Mouse (Mus musculus): ENCODE measurements around the gene H1f0. TPM values are rescaled to one million over a fixed set of nuclear protein-coding genes. Genes with fewer than 3 reads are reported as not detected.

The H1f0 gene
- polyA plus RNA-seq, 1 experiment = 111 TPM

DNA sequence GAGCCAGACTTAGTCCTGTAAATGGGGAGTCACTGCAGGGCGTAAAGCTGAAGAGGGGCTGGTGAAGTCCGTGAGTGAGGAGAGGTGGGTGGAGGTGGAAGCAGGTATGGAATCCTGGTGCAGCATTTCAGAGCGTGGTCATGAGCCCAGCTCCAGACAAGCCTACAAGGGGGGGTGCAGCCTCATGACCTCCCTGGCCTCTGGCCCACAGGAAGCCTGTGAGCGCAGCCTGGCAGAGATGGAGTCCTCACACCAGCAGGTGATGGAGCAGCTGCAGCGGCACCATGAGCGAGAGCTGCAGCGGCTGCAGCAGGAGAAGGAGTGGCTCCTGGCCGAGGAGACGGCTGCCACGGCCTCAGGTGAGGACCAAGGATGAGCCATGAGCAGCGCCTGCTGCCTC is 28.7 kb upstream of the H1f0 start:
- Histone ChIP-seq H3K36me3 (ENCODE audit: control insufficient read depth, insufficient read depth) (peaks cover 33% of the 10 kb centered on the region), H3K79me3 (ENCODE audit: low read depth) (no peaks in the 10 kb centered on the region), H3ac (ENCODE audit: control insufficient read depth, insufficient read length, low read depth) (no peak overlapping the region), H3K27me3 (ENCODE audit: control insufficient read depth, insufficient read depth, insufficient read length) (no peaks in the 10 kb centered on the region), H3K4me3 (ENCODE audit: insufficient read depth, poor library complexity, severe bottlenecking) (no peak overlapping the region), H3K79me2 (ENCODE audit: control insufficient read depth, insufficient read depth) (no peaks in the 10 kb centered on the region)
- TF ChIP-seq CTCF (IDR thresholded peaks at IDR 0.05; ENCODE audit: control insufficient read depth, insufficient read depth, insufficient read length) (no peak), FOSL1 (IDR thresholded peaks at IDR 0.05; ENCODE audit: insufficient read depth, low read length, poor library complexity, severe bottlenecking) (no peak), MYOD1 (IDR thresholded peaks at IDR 0.05; ENCODE audit: control insufficient read depth, insufficient read length, low read depth) (no peak), USF1 (IDR thresholded peaks at IDR 0.05; ENCODE audit: low read depth) (no peak), MAX (IDR thresholded peaks at IDR 0.05) (no peak), CEBPB (IDR thresholded peaks at IDR 0.05; ENCODE audit: low read depth) (no peak), MYOG (IDR thresholded peaks at IDR 0.05; ENCODE audit: control insufficient read depth, extremely low read depth, insufficient read length) (no peak)

GRCm38 (mm10) chr15:79000357-79000791 is 27.9 kb upstream of the H1f0 start:
- Histone ChIP-seq H3K79me2 (ENCODE audit: control insufficient read depth, insufficient read depth) (no peaks in the 10 kb centered on the region), H3K27me3 (ENCODE audit: control insufficient read depth, insufficient read depth, insufficient read length) (no peaks in the 10 kb centered on the region), H3K4me3 (ENCODE audit: insufficient read depth, poor library complexity, severe bottlenecking) (no peak overlapping the region), H3ac (ENCODE audit: control insufficient read depth, insufficient read length, low read depth) (no peak overlapping the region), H3K79me3 (ENCODE audit: low read depth) (no peaks in the 10 kb centered on the region), H3K36me3 (ENCODE audit: control insufficient read depth, insufficient read depth) (peaks cover 34% of the 10 kb centered on the region)
- TF ChIP-seq CTCF (IDR thresholded peaks at IDR 0.05; ENCODE audit: control insufficient read depth, insufficient read depth, insufficient read length) (no peak), USF1 (IDR thresholded peaks at IDR 0.05; ENCODE audit: low read depth) (no peak), CEBPB (IDR thresholded peaks at IDR 0.05; ENCODE audit: low read depth) (no peak), MYOG (IDR thresholded peaks at IDR 0.05; ENCODE audit: control insufficient read depth, extremely low read depth, insufficient read length) (no peak), FOSL1 (IDR thresholded peaks at IDR 0.05; ENCODE audit: insufficient read depth, low read length, poor library complexity, severe bottlenecking) (no peak), MAX (IDR thresholded peaks at IDR 0.05) (no peak), MYOD1 (IDR thresholded peaks at IDR 0.05; ENCODE audit: control insufficient read depth, insufficient read length, low read depth) (no peak)

GRCm38 (mm10) chr15:79001559-79001958 is 26.7 kb upstream of the H1f0 start:
- no peak overlapping the region for H3K4me3 ChIP-seq (ENCODE audit: insufficient read depth, poor library complexity, severe bottlenecking)
- H3K79me3 ChIP-seq (ENCODE audit: low read depth) = no peaks in the 10 kb centered on the region
- H3K27me3 ChIP-seq (ENCODE audit: control insufficient read depth, insufficient read depth, insufficient read length) = no peaks in the 10 kb centered on the region
- no peak overlapping the region for H3ac ChIP-seq (ENCODE audit: control insufficient read depth, insufficient read length, low read depth)
- TF ChIP-seq USF1 (IDR thresholded peaks at IDR 0.05; ENCODE audit: low read depth) (no peak), MAX (IDR thresholded peaks at IDR 0.05) (no peak)
- no peaks in the 10 kb centered on the region for H3K79me2 ChIP-seq (ENCODE audit: control insufficient read depth, insufficient read depth)
- H3K36me3 ChIP-seq (ENCODE audit: control insufficient read depth, insufficient read depth) = peaks cover 43% of the 10 kb centered on the region

DNA sequence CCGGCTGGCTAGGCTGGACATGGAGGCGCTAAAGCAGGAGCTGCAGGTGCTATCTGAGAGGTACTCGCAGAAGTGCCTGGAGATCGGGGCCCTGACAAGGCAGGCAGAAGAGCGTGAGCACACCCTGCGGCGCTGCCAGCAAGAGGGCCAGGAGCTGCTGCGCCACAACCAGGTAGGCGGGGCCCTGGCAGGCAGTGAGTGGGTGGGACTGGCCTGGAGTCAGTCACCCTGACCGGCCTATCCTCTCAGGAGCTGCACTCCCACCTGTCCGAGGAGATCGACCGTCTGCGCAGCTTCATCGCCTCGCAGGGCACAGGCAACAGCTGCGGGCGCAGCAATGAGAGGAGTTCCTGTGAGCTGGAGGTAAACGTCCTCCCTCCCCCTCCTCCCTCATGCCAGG is 26.2 kb upstream of the H1f0 start:
- no peaks in the 10 kb centered on the region for H3K27me3 ChIP-seq (ENCODE audit: control insufficient read depth, insufficient read depth, insufficient read length)
- no peak overlapping the region for H3ac ChIP-seq (ENCODE audit: control insufficient read depth, insufficient read length, low read depth)
- no peaks in the 10 kb centered on the region for H3K79me2 ChIP-seq (ENCODE audit: control insufficient read depth, insufficient read depth)
- TF ChIP-seq MYOD1 (IDR thresholded peaks at IDR 0.05; ENCODE audit: control insufficient read depth, insufficient read length, low read depth) (no peak), CEBPB (IDR thresholded peaks at IDR 0.05; ENCODE audit: low read depth) (no peak), CTCF (IDR thresholded peaks at IDR 0.05; ENCODE audit: control insufficient read depth, insufficient read depth, insufficient read length) (no peak), MYOG (IDR thresholded peaks at IDR 0.05; ENCODE audit: control insufficient read depth, extremely low read depth, insufficient read length) (no peak), FOSL1 (IDR thresholded peaks at IDR 0.05; ENCODE audit: insufficient read depth, low read length, poor library complexity, severe bottlenecking) (no peak), USF1 (IDR thresholded peaks at IDR 0.05; ENCODE audit: low read depth) (no peak)
- no peak overlapping the region for H3K4me3 ChIP-seq (ENCODE audit: insufficient read depth, poor library complexity, severe bottlenecking)
- H3K36me3 ChIP-seq (ENCODE audit: control insufficient read depth, insufficient read depth) = peaks cover 45% of the 10 kb centered on the region
- no peaks in the 10 kb centered on the region for H3K79me3 ChIP-seq (ENCODE audit: low read depth)

GRCm38 (mm10) chr15:79003079-79003478 is 25.2 kb upstream of the H1f0 start:
- H3K79me3 ChIP-seq (ENCODE audit: low read depth) = no peaks in the 10 kb centered on the region
- H3ac ChIP-seq (ENCODE audit: control insufficient read depth, insufficient read length, low read depth) = no peak overlapping the region
- no peaks in the 10 kb centered on the region for H3K79me2 ChIP-seq (ENCODE audit: control insufficient read depth, insufficient read depth)
- TF ChIP-seq MYOD1 (IDR thresholded peaks at IDR 0.05; ENCODE audit: control insufficient read depth, insufficient read length, low read depth) (no peak), CTCF (IDR thresholded peaks at IDR 0.05; ENCODE audit: control insufficient read depth, insufficient read depth, insufficient read length) (no peak), FOSL1 (IDR thresholded peaks at IDR 0.05; ENCODE audit: insufficient read depth, low read length, poor library complexity, severe bottlenecking) (no peak), MYOG (IDR thresholded peaks at IDR 0.05; ENCODE audit: control insufficient read depth, extremely low read depth, insufficient read length) (no peak), USF1 (IDR thresholded peaks at IDR 0.05; ENCODE audit: low read depth) (no peak), CEBPB (IDR thresholded peaks at IDR 0.05; ENCODE audit: low read depth) (no peak), MAX (IDR thresholded peaks at IDR 0.05) (no peak)
- H3K27me3 ChIP-seq (ENCODE audit: control insufficient read depth, insufficient read depth, insufficient read length) = no peaks in the 10 kb centered on the region
- peaks cover 48% of the 10 kb centered on the region for H3K36me3 ChIP-seq (ENCODE audit: control insufficient read depth, insufficient read depth)
- no peak overlapping the region for H3K4me3 ChIP-seq (ENCODE audit: insufficient read depth, poor library complexity, severe bottlenecking)

DNA sequence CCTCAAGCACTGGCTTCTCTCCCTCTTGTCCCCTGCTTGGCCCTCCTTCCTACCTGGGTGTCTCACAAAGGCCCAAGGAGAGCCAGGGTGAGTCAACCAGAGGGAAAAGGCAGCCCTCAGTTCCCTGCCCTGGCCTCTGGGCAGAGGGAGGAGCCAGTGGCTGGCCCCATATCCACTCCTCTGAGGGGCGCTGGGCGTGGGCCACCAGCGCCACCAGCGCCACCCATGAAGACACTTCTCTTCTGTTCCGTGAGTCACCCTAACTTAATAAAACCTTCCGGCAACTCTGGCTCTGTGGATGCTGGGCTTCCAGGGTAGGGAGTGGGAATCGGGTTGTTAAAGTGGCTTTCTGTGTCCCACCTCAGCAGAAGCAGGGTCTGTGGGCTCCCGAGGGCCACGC is 22.7 kb upstream of the H1f0 start:
- no peaks in the 10 kb centered on the region for H3K79me3 ChIP-seq (ENCODE audit: low read depth)
- no peak overlapping the region for H3ac ChIP-seq (ENCODE audit: control insufficient read depth, insufficient read length, low read depth)
- no peak for TF ChIP-seq USF1 (IDR thresholded peaks at IDR 0.05; ENCODE audit: low read depth)
- TF ChIP-seq MYOD1 (IDR thresholded peaks at IDR 0.05; ENCODE audit: control insufficient read depth, insufficient read length, low read depth) = no peak
- TF ChIP-seq FOSL1 (IDR thresholded peaks at IDR 0.05; ENCODE audit: insufficient read depth, low read length, poor library complexity, severe bottlenecking) = no peak
- no peak for TF ChIP-seq CTCF (IDR thresholded peaks at IDR 0.05; ENCODE audit: control insufficient read depth, insufficient read depth, insufficient read length)
- no peak for TF ChIP-seq MYOG (IDR thresholded peaks at IDR 0.05; ENCODE audit: control insufficient read depth, extremely low read depth, insufficient read length)
- no peak for TF ChIP-seq MAX (IDR thresholded peaks at IDR 0.05)
- TF ChIP-seq CEBPB (IDR thresholded peaks at IDR 0.05; ENCODE audit: low read depth) = no peak
- H3K4me3 ChIP-seq (ENCODE audit: insufficient read depth, poor library complexity, severe bottlenecking) = no peak overlapping the region
- peaks cover 39% of the 10 kb centered on the region for H3K36me3 ChIP-seq (ENCODE audit: control insufficient read depth, insufficient read depth)
- H3K79me2 ChIP-seq (ENCODE audit: control insufficient read depth, insufficient read depth) = no peaks in the 10 kb centered on the region
- H3K27me3 ChIP-seq (ENCODE audit: control insufficient read depth, insufficient read depth, insufficient read length) = no peaks in the 10 kb centered on the region

Measured in C2C12 (cell line).